Mouse (Mus musculus) T-helper 2 cell (primary cell): ENCODE results near the gene Gpr18.
"Not testable (repeated sequence)": the region's sequence is repeated elsewhere in the genome, so short reads cannot be mapped to it uniquely, and the experiment has no call there.

Source experiments
- in situ Hi-C: fragments of 300-600 bp; cut with MboI, MseI; formaldehyde crosslinking; loops from one replicate; pipeline ENCODE4 v1.15.1; 2025; ENCODE audit warnings: high pct_unique_total_duplicates

Gpr18 gene

GRCm38 (mm10) chr14:121895316-121895715 lies 20.3 kb downstream of the Gpr18 start:
- in situ Hi-C loops: no loop called here

- in situ Hi-C loops: no loop called here
Observed at GRCm38 (mm10) chr14:121894511-121895135, 21.0 kb downstream of the Gpr18 start.

- in situ Hi-C loops: no loop called here
Observed at GRCm38 (mm10) chr14:121893747-121894146, 21.8 kb downstream of the Gpr18 start.

GRCm38 (mm10) chr14:121884150-121884797 lies 31.3 kb downstream of the Gpr18 start:
- in situ Hi-C loops: loop anchor here (5.0 kb wide), 1 partner anchor 33 kb away; the partner anchor contains the start of gene Gpr18

- in situ Hi-C loops: loop anchor here (5.0 kb wide), 1 partner anchor 36 kb away; the partner anchor contains the start of gene Gpr18
Observed at GRCm38 (mm10) chr14:121881211-121881610, 34.4 kb downstream of the Gpr18 start.

- in situ Hi-C loops: no loop called here
Observed at GRCm38 (mm10) chr14:121879266-121879840, 36.2 kb downstream of the Gpr18 start.

GRCm38 (mm10) chr14:121878859-121879206 lies 36.7 kb downstream of the Gpr18 start:
- in situ Hi-C loops: no loop called here

GRCm38 (mm10) chr14:121878176-121878858 lies 37.3 kb downstream of the Gpr18 start, which contains the start of gene Ubac2:
Gene Ubac2, plus strand, starts transcription at chr14:121878620.
- in situ Hi-C loops: no loop called here

- in situ Hi-C loops: no loop called here
Observed at GRCm38 (mm10) chr14:121877640-121878039, 37.9 kb downstream of the Gpr18 start.

- in situ Hi-C loops: no loop called here
Observed at GRCm38 (mm10) chr14:121876860-121877259, 38.7 kb downstream of the Gpr18 start.

GRCm38 (mm10) chr14:121876190-121876589 lies 39.4 kb downstream of the Gpr18 start:
- in situ Hi-C loops: not testable (repeated sequence)

GRCm38 (mm10) chr14:121873646-121874045 lies 41.9 kb downstream of the Gpr18 start:
- in situ Hi-C loops: no loop called here

GRCm38 (mm10) chr14:121873172-121873571 lies 42.4 kb downstream of the Gpr18 start:
- in situ Hi-C loops: no loop called here

- in situ Hi-C loops: no loop called here
Observed at GRCm38 (mm10) chr14:121872760-121873159, 42.8 kb downstream of the Gpr18 start.

- in situ Hi-C loops: no loop called here
Observed at GRCm38 (mm10) chr14:121869111-121869510, 46.5 kb downstream of the Gpr18 start.

- in situ Hi-C loops: no loop called here
Observed at GRCm38 (mm10) chr14:121866574-121866973, 49.0 kb downstream of the Gpr18 start.

- in situ Hi-C loops: not testable (repeated sequence)
Observed at GRCm38 (mm10) chr14:121865162-121865561, 50.4 kb downstream of the Gpr18 start.
